Mouse (Mus musculus) megakaryocyte, embryonic 14.5 days (primary cell): ENCODE measurements at regions not wholly inside any gene's neighbourhood (a gene's known extent, or its start where the extent isn't known, plus 50 kb on each side); places are given as distances from the start of the nearest gene placed in this dataset.

ENCODE experiments used
- FLI1 ChIP-seq: IDR thresholded peaks from 2 replicates; pipeline ENCODE4 v1.6.1; 2012; ENCODE audit warnings: low read length, inconsistent platforms, mixed read lengths
- GATA1 ChIP-seq: IDR thresholded peaks from 3 replicates; pipeline ENCODE4 v1.6.1; 2012; ENCODE audit warnings: mixed read lengths, low read length, inconsistent platforms, borderline replicate concordance

DNA sequence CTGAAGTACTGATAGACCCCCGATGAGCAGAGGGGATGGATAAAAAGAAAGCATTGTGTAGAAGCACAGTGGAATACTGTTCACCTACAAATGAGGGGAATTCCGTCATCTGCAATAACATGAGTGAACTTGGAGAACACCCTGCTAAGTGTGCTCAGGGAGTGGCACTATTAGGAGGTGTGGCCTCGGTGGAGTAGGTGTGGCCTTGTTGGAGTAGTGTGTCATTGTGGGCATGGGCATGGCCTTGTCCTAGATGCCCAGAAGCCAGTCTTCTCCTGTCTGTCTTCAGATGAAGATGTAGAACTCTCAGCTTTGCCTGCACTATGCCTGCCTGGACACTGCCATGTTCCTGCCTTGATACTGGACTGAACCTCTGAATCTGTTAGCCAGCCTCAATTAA, 86.2 kb upstream of the Kl start:
- no peak for TF ChIP-seq GATA1
- no peak for TF ChIP-seq FLI1
